Mouse (Mus musculus) E14TG2a.4 (cell line): ENCODE measurements at regions not wholly inside any gene's neighbourhood (a gene's known extent, or its start where the extent isn't known, plus 50 kb on each side); places are given as distances from the start of the nearest gene placed in this dataset.

Source experiments
- CTCF ChIP-seq: conservative IDR thresholded peaks from 2 replicates; pipeline ENCODE4 v1.5.1; 2014; ENCODE audit warnings: low read length
- NANOG ChIP-seq: IDR thresholded peaks from 2 replicates; pipeline ENCODE4 v1.6.1; 2014; ENCODE audit warnings: borderline replicate concordance, low read length, mixed read lengths
- POU5F1 ChIP-seq: IDR thresholded peaks from 2 replicates; pipeline ENCODE4 v1.6.1; 2014; ENCODE audit warnings: low read length, borderline replicate concordance

DNA sequence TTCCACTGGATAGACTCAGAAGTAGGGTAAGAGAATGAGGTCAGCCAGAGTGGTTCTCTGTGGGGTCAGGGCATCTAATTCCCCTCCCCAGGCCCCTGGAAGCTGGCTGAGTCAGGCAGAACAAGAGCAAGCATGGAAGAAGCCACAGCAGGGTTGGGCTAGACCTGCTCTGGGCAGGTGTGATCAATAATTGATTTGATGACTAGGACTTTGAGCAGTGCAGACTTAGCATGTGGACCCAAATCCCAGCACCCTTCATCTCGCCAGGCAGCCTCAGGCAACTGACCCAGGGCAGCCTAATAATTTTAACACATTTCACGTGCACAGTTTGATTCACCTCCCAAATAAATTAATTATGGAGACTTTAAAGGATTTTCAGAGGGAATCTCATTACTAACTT, 67.2 kb downstream of the Qdpr start:
- TF ChIP-seq CTCF (no peak), POU5F1 (no peak), NANOG (no peak)
